Mouse (Mus musculus): ENCODE measurements around the gene Sccpdh.

Gene Sccpdh

DNA sequence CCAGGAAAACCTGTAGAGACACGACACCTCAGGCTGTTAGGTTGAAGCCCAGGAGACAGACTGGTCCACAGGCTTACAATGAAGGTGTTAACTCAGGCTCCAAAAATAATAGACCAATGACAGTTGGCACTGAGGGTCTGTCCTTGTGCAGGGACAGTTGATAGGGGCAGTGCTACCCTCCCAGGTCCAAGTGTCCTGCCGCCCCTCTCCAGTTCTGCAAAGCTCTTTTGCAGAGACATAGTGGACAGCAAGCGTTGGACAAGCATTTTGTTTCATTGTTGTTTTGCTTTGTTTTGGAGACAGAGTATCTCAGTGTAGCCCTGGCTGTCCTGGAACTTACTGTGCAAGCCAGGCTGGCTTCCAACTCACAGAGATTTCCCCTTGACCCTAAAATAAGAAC is 63.4 kb downstream of the Sccpdh start:
- in situ Hi-C loops (cut with MseI, MboI) = loop anchor here (10.0 kb wide), 1 partner anchor 87 kb away; no protein-coding TSS in a partner anchor

DNA sequence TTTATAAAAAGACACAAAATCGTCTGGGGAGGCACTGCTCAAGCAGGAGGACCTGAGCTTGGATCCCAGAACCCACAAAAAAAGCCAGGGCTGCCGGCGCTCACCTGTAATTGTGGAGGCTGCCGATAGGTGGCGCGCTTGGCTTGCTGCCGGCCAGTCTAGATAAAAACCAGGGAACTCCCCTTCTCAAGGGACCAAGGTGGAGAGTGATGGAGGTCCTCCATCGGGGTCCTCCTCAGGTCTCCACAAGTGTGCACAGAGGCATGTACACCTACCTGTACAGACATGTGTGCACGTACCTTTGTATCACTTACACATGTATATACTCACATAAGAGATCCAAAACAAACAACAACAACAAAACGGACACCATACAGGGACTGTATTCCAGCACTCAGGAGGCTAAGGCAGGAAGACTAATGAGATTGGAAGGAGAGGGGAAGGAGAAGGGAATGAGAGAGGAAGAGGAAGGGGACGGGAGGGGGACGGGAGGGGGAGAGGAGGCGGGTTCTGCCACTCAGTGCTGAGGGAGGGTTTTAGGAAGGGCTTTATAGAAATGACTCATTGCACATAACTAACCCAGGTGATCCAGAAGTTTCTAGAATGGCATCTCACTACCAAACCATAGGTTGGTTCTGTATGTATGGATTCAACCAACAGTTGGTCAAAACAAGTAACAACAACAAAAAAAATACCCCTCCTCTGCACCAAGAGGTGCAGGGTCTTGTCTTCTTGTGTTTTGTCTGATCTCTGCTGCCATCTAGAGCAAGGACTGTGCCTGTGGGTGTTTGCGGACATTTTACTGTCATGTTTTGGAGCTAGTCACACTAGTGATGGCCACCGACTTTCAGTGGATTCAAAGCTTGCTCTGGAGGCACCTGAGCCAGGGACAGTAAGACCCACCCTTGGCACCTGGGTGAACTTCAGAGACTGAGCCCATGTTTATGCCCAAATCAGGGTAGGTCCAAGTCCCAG is 66.8 kb downstream of the Sccpdh start:
- in situ Hi-C loops (cut with MseI, MboI) = loop anchor here (10.0 kb wide), 1 partner anchor 90 kb away; no protein-coding TSS in a partner anchor

DNA sequence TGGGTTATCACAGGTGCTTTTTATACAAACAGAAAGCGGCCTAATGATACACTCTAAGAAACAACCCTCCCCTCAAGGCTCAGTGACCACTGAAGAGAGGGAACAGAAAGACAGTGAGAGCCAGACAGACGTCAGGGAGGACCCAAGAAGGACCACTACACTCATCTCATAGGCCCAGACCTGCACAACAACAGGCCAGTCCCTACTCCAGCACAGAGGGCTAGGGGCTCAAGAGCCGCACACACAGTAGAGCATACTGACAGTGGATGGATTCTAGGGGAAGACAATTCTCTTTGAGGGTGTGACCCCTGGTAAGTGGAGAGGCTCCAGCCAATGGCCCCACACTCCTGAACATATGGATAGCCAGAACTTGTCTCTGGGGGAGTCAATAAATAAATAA is 68.5 kb downstream of the Sccpdh start:
- in situ Hi-C loops (cut with MseI, MboI) = loop anchor here (10.0 kb wide), 1 partner anchor 92 kb away; no protein-coding TSS in a partner anchor

All from mouse trophoblast stem cell (cell line).